Mouse (Mus musculus) layer of hippocampus, adult 6 months (tissue): ENCODE data around the gene Tmem88b. TPM values are rescaled to one million over a fixed set of nuclear protein-coding genes. Genes with fewer than 3 reads are reported as not detected.

Experiments
- long read RNA-seq, 2 experiments: library from polyadenylated mRNA; unstranded; transcript quantifications; one replicate each; pipeline ENCODE4 v2.0.0; 2019 to 2020
- microRNA-seq: library from miRNA; unstranded; fragments of <30 nt; microRNA quantifications from one replicate; pipeline ENCODE4 v1.2.0, GENCODE M21; 2020
- polyA plus RNA-seq: library from polyadenylated mRNA; unstranded; fragments of <200 nt; fragmentation: Nextera tagmentation; gene quantifications from 2 replicates; pipeline ENCODE4 v1.2.3, GENCODE M21; 2021

Tmem88b gene
- 10.0 and 10.7 TPM in 2 replicates for polyA plus RNA-seq
- long read RNA-seq, experiment 1, partial matches to known transcripts: 0 of 16 reads
- long read RNA-seq, experiment 1, other reads (novel, unspliced or antisense): 12 of 16 reads
- long read RNA-seq, experiment 2, transcript Tmem88b-201 (2 exons, 3,471 nt): major isoform, 68 of 98 reads
- long read RNA-seq, experiment 2, partial matches to known transcripts: 0 of 98 reads
- long read RNA-seq, experiment 2, other reads (novel, unspliced or antisense): 30 of 98 reads

DNA sequence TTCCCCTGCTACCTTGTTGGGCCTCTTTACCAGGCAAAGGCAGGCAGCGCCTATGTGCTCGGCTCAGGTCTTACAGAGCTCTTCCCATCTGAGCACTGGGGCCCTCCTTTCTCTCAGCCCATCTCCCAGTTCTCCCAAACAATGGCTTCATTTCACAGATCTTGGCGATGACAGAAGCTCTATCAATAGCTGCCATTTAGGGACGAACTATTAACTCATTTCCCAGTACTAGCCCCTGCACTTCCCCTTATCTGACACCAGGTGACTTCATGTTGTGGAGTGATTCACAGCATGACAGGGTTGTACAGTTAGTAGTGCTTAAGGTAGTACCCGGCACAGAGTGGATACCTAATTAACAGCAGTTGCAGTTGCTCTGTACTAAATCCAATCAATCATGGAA lies at the start of gene Tmem88b:
Gene Tmem88b (minus strand): TSS at position 56 of the 400 bp plus-strand sequence.

DNA sequence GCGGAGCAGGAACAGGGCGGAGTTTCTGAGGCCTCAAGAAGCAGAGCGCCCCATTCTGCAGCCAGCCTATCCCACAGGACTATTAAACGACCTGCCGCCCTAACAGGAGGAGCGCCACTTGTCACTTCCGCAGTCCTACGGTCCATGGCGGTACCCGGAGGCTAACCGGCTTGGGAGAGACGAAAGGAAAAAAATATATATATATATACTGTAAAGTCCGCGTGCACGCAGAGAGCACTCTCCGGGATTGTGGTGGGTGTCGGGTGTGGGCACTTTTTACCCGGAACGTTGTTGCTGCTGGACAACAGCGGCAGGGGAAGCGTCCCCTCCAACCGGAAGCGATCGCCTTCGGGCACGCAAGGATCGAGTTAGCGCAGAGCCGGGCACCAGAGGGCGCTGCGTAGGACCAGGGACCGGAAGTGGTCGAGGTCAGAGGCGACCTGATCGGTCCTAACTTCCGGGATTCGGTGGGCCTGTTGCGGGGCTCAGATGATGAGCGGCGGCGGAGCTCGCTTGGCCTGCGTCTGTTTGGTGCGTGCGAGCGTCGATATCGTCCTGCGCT lies 45.6 kb upstream of the Tmem88b start, which contains the start of gene Aurkaip1:
Gene Aurkaip1 (plus strand): TSS at position 68 of the 562 bp plus-strand sequence.

DNA sequence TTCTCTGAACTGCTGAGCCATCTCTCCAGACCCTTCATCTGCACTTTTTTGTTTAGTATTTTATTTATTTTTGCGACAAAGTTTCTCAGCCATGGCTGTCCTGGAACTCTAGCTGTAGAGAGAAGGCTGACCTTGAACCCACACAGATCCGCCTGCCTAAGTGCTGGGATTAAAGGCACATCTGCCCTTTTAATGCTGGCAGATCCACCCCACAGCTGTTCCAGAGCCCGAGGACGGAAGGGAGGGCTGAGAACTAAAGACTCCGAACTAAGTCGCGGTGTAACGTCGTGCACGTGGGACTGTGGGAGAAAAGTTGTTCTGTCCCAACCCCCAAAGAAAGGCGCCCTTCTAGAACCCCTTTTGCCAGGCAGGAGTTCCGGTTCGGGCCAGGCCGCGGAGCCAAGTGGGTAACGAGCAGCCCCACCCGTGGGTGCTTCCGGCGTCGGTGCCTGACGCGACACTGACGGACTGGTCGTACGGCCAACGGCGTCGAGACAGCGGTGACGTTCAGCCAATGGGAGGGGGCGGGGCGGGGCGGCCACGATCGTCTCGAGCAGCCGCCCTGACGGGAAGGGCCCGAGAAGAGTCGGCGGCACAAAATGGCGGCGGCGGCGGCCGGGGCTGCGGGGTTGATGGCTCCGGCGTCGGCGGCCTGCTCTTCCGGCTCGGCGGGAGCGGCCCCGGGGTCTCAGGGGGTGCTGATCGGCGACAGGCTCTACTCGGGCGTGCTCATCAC lies 26.4 kb upstream of the Tmem88b start, which contains the start of gene Ccnl2:
Gene Ccnl2 (plus strand): TSS at position 561 of the 736 bp plus-strand sequence.

DNA sequence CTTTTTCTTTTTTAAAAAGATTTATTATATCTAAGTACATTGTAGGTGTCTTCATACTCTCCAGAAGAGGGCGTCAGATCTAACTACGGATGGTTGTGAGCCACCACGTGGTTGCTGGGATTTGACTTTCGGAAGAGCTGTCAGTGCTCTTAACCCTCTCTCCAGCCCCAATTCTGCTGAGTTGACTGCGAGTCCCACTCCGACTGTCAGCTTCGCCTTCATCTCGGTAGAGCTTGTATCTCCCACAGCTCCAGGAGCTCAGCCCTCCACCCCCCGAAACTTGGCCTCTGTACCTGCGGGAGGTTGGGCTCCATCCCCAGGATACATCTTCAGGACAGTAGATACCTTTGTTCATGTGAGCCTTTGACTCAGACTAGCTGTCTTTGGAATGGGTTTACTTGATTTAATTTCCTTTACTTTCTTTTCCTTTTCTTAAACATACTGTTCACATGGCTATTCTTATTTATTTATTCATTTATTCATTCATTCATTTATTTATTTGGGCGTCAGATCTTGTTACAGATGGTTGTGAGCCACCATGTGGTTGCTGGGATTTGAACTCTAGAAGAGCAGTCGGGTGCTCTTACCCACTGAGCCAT lies 17.2 kb upstream of the Tmem88b start, which contains the start of gene Mrpl20:
Gene Mrpl20 (plus strand): TSS at position 138 of the 599 bp plus-strand sequence.

DNA sequence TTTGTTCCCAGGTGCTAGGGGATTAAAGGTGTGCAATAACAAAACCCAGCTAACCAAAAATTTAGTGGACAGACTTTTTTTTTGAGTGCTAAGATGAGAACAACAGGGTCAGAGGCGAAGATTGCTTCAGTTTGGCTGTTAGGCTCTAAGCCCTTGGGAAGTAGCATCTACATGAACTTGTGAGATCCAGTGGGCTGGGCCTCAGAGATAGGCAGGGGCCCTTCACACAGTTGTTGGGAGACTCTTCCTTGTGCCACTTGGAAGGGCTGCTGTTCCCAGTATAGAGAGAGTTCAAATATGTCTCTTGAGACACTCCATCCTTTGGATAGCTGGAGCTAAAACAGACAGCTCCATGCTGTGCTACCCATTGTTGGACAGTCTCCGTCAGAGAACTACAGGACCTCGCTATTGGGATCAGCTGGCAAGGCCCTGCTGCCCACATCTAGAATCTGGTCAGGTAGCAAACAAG lies 4.4 kb upstream of the Tmem88b start, which contains the start of gene Ankrd65:
Gene Ankrd65 (plus strand): TSS at position 419 of the 469 bp plus-strand sequence.

DNA sequence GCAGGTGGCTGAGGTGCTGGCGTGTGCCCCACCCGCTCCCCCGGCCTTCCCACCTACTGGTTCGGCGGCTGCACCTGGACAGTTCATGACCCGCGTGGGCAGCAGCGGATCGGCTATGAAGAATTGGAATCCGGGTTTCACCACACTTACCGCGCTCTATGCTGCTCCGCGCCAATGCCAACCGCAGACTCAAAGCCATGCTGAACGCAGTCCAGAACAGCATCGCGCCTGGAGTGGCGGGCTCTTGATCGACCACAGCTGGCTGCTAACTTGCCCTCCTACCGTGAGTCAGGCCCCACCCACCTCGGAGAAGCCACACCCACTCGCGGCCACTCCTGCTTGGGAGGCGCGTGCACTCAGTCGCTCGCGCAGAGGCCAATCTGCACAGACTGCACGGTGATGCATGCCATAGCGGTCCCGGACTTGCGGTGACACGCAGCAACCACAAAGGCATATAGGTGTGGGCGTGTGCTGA lies 11.4 kb downstream of the Tmem88b start, which contains the start of gene Vwa1:
Gene Vwa1 (minus strand): TSS at position 419 of the 475 bp plus-strand sequence.

DNA sequence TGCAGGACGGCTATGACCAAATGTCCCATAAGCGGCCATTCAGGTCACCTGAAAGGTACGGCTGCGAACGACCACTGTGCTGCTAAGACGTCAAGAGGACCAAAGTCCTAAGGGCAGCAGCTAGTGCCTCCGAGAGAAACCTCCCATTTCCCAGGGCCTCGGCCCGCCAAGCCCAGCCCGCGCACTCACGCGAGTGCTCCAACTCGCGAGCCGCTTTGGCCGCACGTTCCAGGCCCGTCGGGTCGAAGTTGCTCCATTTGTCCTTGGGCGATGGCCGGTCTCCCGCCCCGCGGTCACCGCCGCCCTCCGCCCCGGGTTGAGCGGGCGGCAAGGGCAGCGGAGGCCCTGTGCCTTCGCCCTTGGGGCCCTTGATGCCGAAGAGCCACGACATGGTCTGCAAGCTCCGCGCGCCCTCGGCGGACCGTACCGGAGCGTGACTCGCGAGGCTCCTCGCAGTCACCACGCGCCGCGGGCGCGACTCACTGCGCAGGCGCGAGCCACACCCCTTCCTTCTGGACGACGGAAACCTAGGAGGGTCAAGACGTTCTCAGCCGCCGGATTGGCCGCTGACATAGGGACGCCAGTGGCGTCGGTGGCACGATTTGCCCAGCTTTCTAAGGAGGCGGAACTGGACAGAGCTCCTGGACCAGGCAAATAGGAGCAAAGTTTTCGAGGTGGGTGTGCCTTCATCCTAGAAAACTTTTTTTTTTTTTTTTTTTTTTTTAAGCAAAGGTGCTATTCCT lies 24.9 kb downstream of the Tmem88b start, which contains the start of gene Atad3a:
Gene Atad3a (minus strand): TSS at position 481 of the 743 bp plus-strand sequence.

DNA sequence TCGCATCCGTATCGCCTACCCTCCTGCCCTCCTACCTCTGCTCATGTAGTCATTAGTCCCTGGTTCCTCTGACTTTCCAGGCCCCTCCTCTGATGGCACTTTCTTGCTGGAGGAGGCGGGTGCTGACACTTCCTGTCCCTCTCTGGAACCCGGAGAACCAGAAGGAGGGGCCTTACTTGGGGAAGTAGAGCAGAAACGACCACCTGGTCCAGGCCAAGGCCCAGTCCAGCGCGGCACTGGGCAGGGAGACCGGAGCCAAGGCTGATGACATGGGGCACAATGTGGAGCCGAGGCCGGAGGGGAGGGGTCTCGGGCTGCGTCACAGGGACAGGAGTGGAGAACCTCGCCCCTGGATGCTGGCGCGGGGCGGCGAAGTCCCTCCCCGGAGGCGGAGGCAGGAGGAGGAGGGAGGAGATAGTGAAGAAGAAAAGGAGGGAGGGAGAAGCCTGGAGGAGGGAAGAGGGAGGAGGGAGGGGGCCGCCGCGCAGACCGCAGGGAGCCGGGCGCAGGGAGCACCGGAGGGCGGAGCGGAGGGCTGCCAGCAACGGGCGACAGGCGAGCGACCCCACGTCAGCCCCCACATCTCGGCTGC lies 51.2 kb downstream of the Tmem88b start, which contains the start of gene Tmem240:
Gene Tmem240 (plus strand): TSS at position 451 of the 592 bp plus-strand sequence.

Small RNA genes lying within 50 kb of the gene (microRNA-seq; reads per million reads assigned to microRNA genes)
- gene Gm27743: not detected

Other genes with a start within 250 kb of the Tmem88b start
- 58.4 and 62.6 TPM in 2 replicates for gene Nadk, start 223.5 kb downstream of the Tmem88b start, polyA plus RNA-seq
- 26.4 and 31.2 TPM in 2 replicates for gene Slc35e2, start 184.5 kb downstream of the Tmem88b start, polyA plus RNA-seq
- gene Cdk11b, start 161.0 kb downstream of the Tmem88b start, polyA plus RNA-seq: 35.4 and 39.2 TPM in 2 replicates
- not detected in 2 replicates for gene Gm10563, start 140.5 kb downstream of the Tmem88b start, polyA plus RNA-seq
- 0.45 and 0.87 TPM in 2 replicates for gene Mmp23, start 132.5 kb downstream of the Tmem88b start, polyA plus RNA-seq
- 14.8 and 16.5 TPM in 2 replicates for gene Mib2, start 116.7 kb downstream of the Tmem88b start, polyA plus RNA-seq
- gene Fndc10, start 91.5 kb downstream of the Tmem88b start, polyA plus RNA-seq: 10.0 and 11.8 TPM in 2 replicates
- gene Ssu72, start 81.1 kb downstream of the Tmem88b start, polyA plus RNA-seq: 201 and 210 TPM in 2 replicates
- gene Tmem240, start 51.1 kb downstream of the Tmem88b start, polyA plus RNA-seq: 2.4 and 2.9 TPM in 2 replicates
- gene Atad3a, start 24.8 kb downstream of the Tmem88b start, polyA plus RNA-seq: 28.5 and 32.9 TPM in 2 replicates
- gene Vwa1, start 11.2 kb downstream of the Tmem88b start, polyA plus RNA-seq: 14.0 and 15.3 TPM in 2 replicates
- 0.19 TPM in 1 of 2 replicates, not detected in the other for gene Ankrd65, start 4.6 kb upstream of the Tmem88b start, polyA plus RNA-seq
- gene Mrpl20, start 17.0 kb upstream of the Tmem88b start, polyA plus RNA-seq: 367 and 368 TPM in 2 replicates
- gene Ccnl2, start 26.6 kb upstream of the Tmem88b start, polyA plus RNA-seq: 23.5 and 25.2 TPM in 2 replicates
- gene Aurkaip1, start 45.4 kb upstream of the Tmem88b start, polyA plus RNA-seq: 269 and 273 TPM in 2 replicates
- gene Mxra8, start 53.8 kb upstream of the Tmem88b start, polyA plus RNA-seq: 6.7 and 11.4 TPM in 2 replicates
- gene Dvl1, start 61.5 kb upstream of the Tmem88b start, polyA plus RNA-seq: 4.7 TPM in 2 replicates
- 0.05 and 0.08 TPM in 2 replicates for gene Tas1r3, start 77.5 kb upstream of the Tmem88b start, polyA plus RNA-seq
- 14.0 and 15.0 TPM in 2 replicates for gene Cptp, start 83.6 kb upstream of the Tmem88b start, polyA plus RNA-seq
- 35.4 and 38.5 TPM in 2 replicates for gene Ints11, start 83.7 kb upstream of the Tmem88b start, polyA plus RNA-seq
- gene Pusl1, start 105.9 kb upstream of the Tmem88b start, polyA plus RNA-seq: 45.2 and 57.4 TPM in 2 replicates
- 25.0 and 25.7 TPM in 2 replicates for gene Acap3, start 105.9 kb upstream of the Tmem88b start, polyA plus RNA-seq
- 39.1 and 45.7 TPM in 2 replicates for gene Ube2j2, start 158.0 kb upstream of the Tmem88b start, polyA plus RNA-seq
- 24.1 and 39.1 TPM in 2 replicates for gene C1qtnf12, start 176.4 kb upstream of the Tmem88b start, polyA plus RNA-seq
- gene B3galt6, start 206.8 kb upstream of the Tmem88b start, polyA plus RNA-seq: 22.8 and 23.7 TPM in 2 replicates
- gene Sdf4, start 207.0 kb upstream of the Tmem88b start, polyA plus RNA-seq: 149 and 160 TPM in 2 replicates
- gene Tnfrsf4, start 228.0 kb upstream of the Tmem88b start, polyA plus RNA-seq: not detected in 2 replicates
- 0.21 and 0.23 TPM in 2 replicates for gene Tnfrsf18, start 240.3 kb upstream of the Tmem88b start, polyA plus RNA-seq